21 mouse cellular contexts compared by ENCODE assay signal in the genomic region with DNA sequence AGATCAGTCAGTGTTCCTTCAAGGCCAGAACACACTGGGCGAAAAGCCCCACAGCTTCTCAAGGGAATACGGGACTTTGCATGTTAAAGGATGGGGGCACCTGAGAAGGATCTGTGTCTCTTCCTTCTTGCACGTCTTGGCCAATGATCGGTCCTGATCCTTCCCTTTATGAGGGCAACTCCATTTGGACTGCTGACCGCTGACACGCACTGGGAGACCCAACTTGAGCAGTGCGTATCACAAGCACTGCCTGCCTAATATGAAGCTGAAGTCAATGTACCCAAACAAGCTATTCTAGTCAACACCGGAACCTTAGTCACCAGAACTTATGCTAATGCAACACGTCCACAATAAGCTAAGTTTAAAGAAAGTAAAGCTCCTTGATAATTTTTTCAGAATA.
DNase-seq lines count a peak whose midpoint lies in the region; ATAC-seq and TF ChIP-seq lines count a peak whose summit lies in the region.
"Had no signal": no experiment of that assay in that cellular context is flagged by ENCODE, and none has a peak within 500 bp of the region (broad histone marks: within the 10 kb centered on the region; RNA-seq: fewer than 3 reads in every experiment).

No protein-coding gene starts in this region.

- peak; percentile 66 for DNase-seq in heart, adult 11 months
- DNase-seq in heart, adult 8-10 months (ENCODE audit: low spot score), result no peak
- peak; percentile 73 for DNase-seq in midbrain, embryonic 11.5 days (ENCODE audit: low spot score, missing footprints)
- no peak for DNase-seq in midbrain, postnatal 0 days (ENCODE audit: low spot score)
- peak; percentile 11 for DNase-seq in CH12.LX (ENCODE audit: extremely low read depth)
- DNase-seq: adrenal gland, adult 2 months; adrenal gland, postnatal 10 days; adrenal gland, postnatal 25 days; B cell, adult 2 months; cerebellum, adult 11-12 months; cerebellum, adult 2 months; cerebellum, adult 9-10 months; cerebellum, postnatal 10 days had no signal

- H3K27me3 ChIP-seq in midbrain, embryonic 11.5 days (ENCODE audit: control insufficient read depth, insufficient read depth, low read length), result no peaks in the 10 kb centered on the region
- H3K27me3 ChIP-seq in midbrain, postnatal 0 days (ENCODE audit: insufficient read depth, low read length), result no peaks in the 10 kb centered on the region
- no peaks in the 10 kb centered on the region for H3K27me3 ChIP-seq in CH12.LX (replicated peaks)
- H3K27me3 ChIP-seq in limb, embryonic 15.5 days, result no peaks in the 10 kb centered on the region
- H3K27me3 ChIP-seq: embryonic facial prominence, embryonic 15.5 days; forebrain, embryonic 12.5 days had no signal

- no peaks in the 10 kb centered on the region for H3K36me3 ChIP-seq in midbrain, embryonic 11.5 days (ENCODE audit: control insufficient read depth, insufficient read depth, low read length)
- no peaks in the 10 kb centered on the region for H3K36me3 ChIP-seq in midbrain, postnatal 0 days (ENCODE audit: insufficient read depth, low read length)
- H3K36me3 ChIP-seq in CH12.LX (replicated peaks in 1 of 2; ENCODE audit: control insufficient read depth in 1 of 2, insufficient read depth in 1 of 2, low read length in 1 of 2), result no peaks in the 10 kb centered on the region
- H3K36me3 ChIP-seq in limb, embryonic 15.5 days, result no peaks in the 10 kb centered on the region
- H3K36me3 ChIP-seq: embryonic facial prominence, embryonic 13.5 days; embryonic facial prominence, embryonic 15.5 days; forebrain, embryonic 10.5 days; forebrain, embryonic 12.5 days had no signal

- no peak for TF ChIP-seq CTCF in midbrain, postnatal 0 days (IDR thresholded peaks at IDR 0.05)
- no peak for TF ChIP-seq CTCF in CH12.LX (conservative IDR thresholded peaks at IDR 0.05 in 1 of 2, IDR thresholded peaks at IDR 0.05 in 1 of 2; ENCODE audit: low read depth in 2 of 2, low read length in 2 of 2)

- no peak overlapping the region for H3K4me3 ChIP-seq in midbrain, embryonic 11.5 days (ENCODE audit: low read depth, low read length)
- no peak overlapping the region for H3K4me3 ChIP-seq in midbrain, postnatal 0 days (ENCODE audit: low read depth, low read length)
- no peak overlapping the region for H3K4me3 ChIP-seq in CH12.LX (replicated peaks in 1 of 3; ENCODE audit: low read depth in 2 of 3, low read length in 2 of 3, poor library complexity in 1 of 3)
- H3K4me3 ChIP-seq in limb, embryonic 15.5 days, result no peak overlapping the region
- H3K4me3 ChIP-seq: embryonic facial prominence, embryonic 13.5 days; embryonic facial prominence, embryonic 15.5 days; erythroblast, embryonic 14.5 days; forebrain, embryonic 10.5 days; forebrain, embryonic 12.5 days had no signal

- no peak for ATAC-seq in midbrain, embryonic 11.5 days (ENCODE audit: low FRiP score)
- no peak for ATAC-seq in midbrain, postnatal 0 days (ENCODE audit: low FRiP score)
- peak; percentile 52; the same call in 1 of the 2 replicates for ATAC-seq in limb, embryonic 15.5 days (ENCODE audit: insufficient number of reproducible peaks, low FRiP score, low TSS enrichment, low read depth)
- no peak for ATAC-seq in cerebellum, adult (ENCODE audit: insufficient number of reproducible peaks, low FRiP score, low TSS enrichment)
- ATAC-seq: CD4-positive, CD25-positive, alpha-beta regulatory T cell, adult 4 months had no signal

- in situ Hi-C loops in CH12.LX (cut with MboI; ENCODE audit: low pct_ligation_motif_present, low pct_unique_long_range_greater_than_20kb, low sequenced_read_pairs), result no loop called here

- dilution Hi-C loops in CH12.LX (cut with MboI; ENCODE audit: extremely low pct_ligation_motif_present, extremely low pct_unique_long_range_greater_than_20kb, low sequenced_read_pairs), result no loop called here

- H3K4me1 ChIP-seq in midbrain, embryonic 11.5 days (ENCODE audit: control insufficient read depth, insufficient read depth, low read length), result no peaks in the 10 kb centered on the region
- H3K4me1 ChIP-seq in midbrain, postnatal 0 days (ENCODE audit: insufficient read depth, low read length), result no peaks in the 10 kb centered on the region
- no peaks in the 10 kb centered on the region for H3K4me1 ChIP-seq in CH12.LX (ENCODE audit: control insufficient read depth in 1 of 2, insufficient read depth in 2 of 2)
- H3K4me1 ChIP-seq in limb, embryonic 15.5 days, result peaks cover 5% of the 10 kb centered on the region; the same call in 1 of the 2 replicates
- H3K4me1 ChIP-seq: forebrain, embryonic 12.5 days had no signal

- no peak overlapping the region for H3K27ac ChIP-seq in midbrain, embryonic 11.5 days (ENCODE audit: low read depth, low read length)
- H3K27ac ChIP-seq in midbrain, postnatal 0 days (ENCODE audit: low read depth, low read length), result no peak overlapping the region
- no peak overlapping the region for H3K27ac ChIP-seq in CH12.LX (ENCODE audit: insufficient read depth, low read depth)
- H3K27ac ChIP-seq in limb, embryonic 15.5 days, result no peak overlapping the region
- H3K27ac ChIP-seq: embryonic facial prominence, embryonic 13.5 days; embryonic facial prominence, embryonic 15.5 days; forebrain, embryonic 10.5 days; forebrain, embryonic 12.5 days had no signal

- TF ChIP-seq EP300 in CH12.LX (IDR thresholded peaks at IDR 0.05; ENCODE audit: low read length), result no peak

- H3K79me2 ChIP-seq in CH12.LX (replicated peaks; ENCODE audit: control insufficient read depth, extremely low read depth, insufficient read depth, poor library complexity, severe bottlenecking), result no peaks in the 10 kb centered on the region

- no peak overlapping the region for H3K9ac ChIP-seq in midbrain, embryonic 11.5 days (ENCODE audit: low read length)
- no peak overlapping the region for H3K9ac ChIP-seq in midbrain, postnatal 0 days (replicated peaks; ENCODE audit: low read length, poor library complexity, severe bottlenecking)
- no peak overlapping the region for H3K9ac ChIP-seq in CH12.LX (ENCODE audit: insufficient read depth, low read depth)
- H3K9ac ChIP-seq in limb, embryonic 15.5 days, result no peak overlapping the region
- H3K9ac ChIP-seq: embryonic facial prominence, embryonic 13.5 days; embryonic facial prominence, embryonic 15.5 days; forebrain, embryonic 12.5 days had no signal

- no peak for TF ChIP-seq RAD21 in CH12.LX (IDR thresholded peaks at IDR 0.05; ENCODE audit: low read depth, low read length)

- 91% methylated on average over 9 of the region's 9 CpGs for WGBS in midbrain, embryonic 11.5 days
- 88% methylated on average over 9 of the region's 9 CpGs for WGBS in midbrain, postnatal 0 days
- 84% methylated on average over 9 of the region's 9 CpGs for WGBS in limb, embryonic 15.5 days

- H3K4me2 ChIP-seq in midbrain, embryonic 11.5 days, result no peak overlapping the region
- no peak overlapping the region for H3K4me2 ChIP-seq in midbrain, postnatal 0 days (ENCODE audit: low read depth, low read length, poor library complexity, severe bottlenecking)
- H3K4me2 ChIP-seq in CH12.LX (ENCODE audit: insufficient read depth, low read depth, poor library complexity, severe bottlenecking), result no peak overlapping the region
- no peak overlapping the region for H3K4me2 ChIP-seq in limb, embryonic 15.5 days
- H3K4me2 ChIP-seq: embryonic facial prominence, embryonic 13.5 days; embryonic facial prominence, embryonic 15.5 days; forebrain, embryonic 12.5 days had no signal

- TF ChIP-seq POLR2A in CH12.LX (IDR thresholded peaks at IDR 0.05; ENCODE audit: low read depth, low read length), result no peak

- no peaks in the 10 kb centered on the region for H3K9me3 ChIP-seq in midbrain, embryonic 11.5 days (ENCODE audit: control insufficient read depth, low read length)
- H3K9me3 ChIP-seq in midbrain, postnatal 0 days (ENCODE audit: low read length), result no peaks in the 10 kb centered on the region
- H3K9me3 ChIP-seq in CH12.LX (replicated peaks; ENCODE audit: low read length), result peaks cover 46% of the 10 kb centered on the region
- H3K9me3 ChIP-seq in limb, embryonic 15.5 days, result no peaks in the 10 kb centered on the region
- H3K9me3 ChIP-seq: embryonic facial prominence, embryonic 15.5 days; forebrain, embryonic 12.5 days had no signal

TF ChIP-seq in CH12.LX, 34 proteins besides CTCF, POLR2A, EP300 and RAD21:
- TF ChIP-seq TCF12 (IDR thresholded peaks at IDR 0.05; ENCODE audit: low read depth, low read length) (no peak), HCFC1 (IDR thresholded peaks at IDR 0.05; ENCODE audit: low read depth, low read length) (no peak), KAT2A (IDR thresholded peaks at IDR 0.05; ENCODE audit: insufficient replicate concordance, low read length) (no peak), JUN (IDR thresholded peaks at IDR 0.05; ENCODE audit: insufficient read depth, low read depth, low read length) (no peak), MAZ (IDR thresholded peaks at IDR 0.05; ENCODE audit: low read depth, low read length) (no peak), TBP (conservative IDR thresholded peaks at IDR 0.05; ENCODE audit: low read depth, low read length) (no peak), USF2 (conservative IDR thresholded peaks at IDR 0.05; ENCODE audit: low read depth, low read length) (no peak), BHLHE40 (IDR thresholded peaks at IDR 0.05; ENCODE audit: low read depth, low read length) (no peak), MEF2A (IDR thresholded peaks at IDR 0.05; ENCODE audit: borderline replicate concordance, low read depth, low read length) (no peak), MYC (IDR thresholded peaks at IDR 0.05; ENCODE audit: low read depth, low read length) (no peak), SMC3 (IDR thresholded peaks at IDR 0.05; ENCODE audit: low read depth, low read length) (no peak), MAX (IDR thresholded peaks at IDR 0.05; ENCODE audit: low read length) (no peak), ETS1 (conservative IDR thresholded peaks at IDR 0.05; ENCODE audit: low read depth, low read length) (no peak), CHD2 (IDR thresholded peaks at IDR 0.05; ENCODE audit: low read length) (no peak)

Comparison
In these comparisons a context has a peak if more than half of its experiments do, and no peak if none do; other contexts are left out.
1. DNase-seq: peak in heart, adult 11 months (single experiment), midbrain, embryonic 11.5 days (single experiment) and CH12.LX (single experiment); none in heart, adult 8-10 months (single experiment) and midbrain, postnatal 0 days (single experiment).